Mouse (Mus musculus) neural tube, embryonic 10.5 days (tissue): ENCODE measurements around the gene Cnot1.

Experiments
- DNase-seq: peaks from one replicate; pipeline ENCODE4 v3.0.0-alpha.2; 2017; ENCODE audit warnings: low spot score; ENCODE audit errors: extremely low spot score

Gene Cnot1

GRCm38 (mm10) chr8:95694631-95695030 is 112.6 kb downstream of the Cnot1 start:
- no peak for DNase-seq

GRCm38 (mm10) chr8:95690929-95691541 is 116.2 kb downstream of the Cnot1 start:
- DNase-seq, result no peak

- no peak for DNase-seq
Measured at GRCm38 (mm10) chr8:95688073-95688672, 119.1 kb downstream of the Cnot1 start.

DNA sequence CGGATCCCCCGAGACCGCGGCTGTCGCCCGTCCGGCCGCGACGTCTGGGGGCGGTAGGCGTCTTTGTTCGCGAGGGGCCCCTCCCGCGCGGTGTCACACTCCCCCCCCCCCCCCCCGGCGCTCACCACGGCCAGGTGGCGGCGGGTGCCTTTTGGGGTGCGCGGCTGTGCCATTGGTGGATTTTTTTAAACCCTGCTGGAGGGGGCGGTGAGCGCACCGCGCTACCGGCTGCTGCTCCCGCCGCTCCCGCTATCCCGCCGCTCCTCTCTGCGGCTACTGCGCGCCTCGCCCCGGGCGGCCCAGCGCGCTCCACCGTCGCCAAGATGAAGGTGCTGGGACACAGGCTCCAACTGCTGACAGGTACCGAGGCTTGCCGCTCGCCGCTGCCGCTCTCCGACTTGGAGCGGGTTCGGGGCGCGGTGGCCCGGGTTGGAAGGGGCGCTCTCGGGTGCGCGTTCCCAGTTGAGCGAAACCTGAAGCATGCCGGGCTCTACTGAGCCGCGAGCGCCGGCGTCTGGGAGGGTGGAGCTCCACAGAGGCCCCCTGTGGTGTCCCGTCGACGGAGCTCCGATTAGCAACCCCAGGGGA is 129.1 kb downstream of the Cnot1 start:
- peak; percentile 53 for DNase-seq

DNA sequence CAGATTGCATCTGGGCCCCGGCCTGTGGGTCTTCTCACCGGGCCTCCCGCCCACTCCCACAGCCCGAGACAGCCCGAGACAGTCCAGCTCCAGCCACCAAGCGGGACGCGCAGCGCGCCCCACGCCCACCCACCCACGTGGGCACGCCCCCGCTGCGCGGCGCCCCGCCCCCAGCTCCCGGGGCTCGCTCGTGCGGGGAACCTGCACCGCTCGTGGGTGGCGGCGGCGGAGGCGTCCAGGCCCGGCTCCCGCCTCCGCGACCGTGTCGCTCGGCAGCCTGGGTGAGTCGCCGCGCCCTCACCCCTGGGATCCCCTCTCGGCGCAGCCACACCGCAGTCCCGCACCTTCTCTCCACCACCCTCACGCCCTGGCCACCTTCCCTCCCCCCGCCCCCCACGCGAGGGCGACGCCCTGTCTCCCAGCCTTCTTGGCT is 129.7 kb downstream of the Cnot1 start:
- DNase-seq, result peak; percentile 34

DNA sequence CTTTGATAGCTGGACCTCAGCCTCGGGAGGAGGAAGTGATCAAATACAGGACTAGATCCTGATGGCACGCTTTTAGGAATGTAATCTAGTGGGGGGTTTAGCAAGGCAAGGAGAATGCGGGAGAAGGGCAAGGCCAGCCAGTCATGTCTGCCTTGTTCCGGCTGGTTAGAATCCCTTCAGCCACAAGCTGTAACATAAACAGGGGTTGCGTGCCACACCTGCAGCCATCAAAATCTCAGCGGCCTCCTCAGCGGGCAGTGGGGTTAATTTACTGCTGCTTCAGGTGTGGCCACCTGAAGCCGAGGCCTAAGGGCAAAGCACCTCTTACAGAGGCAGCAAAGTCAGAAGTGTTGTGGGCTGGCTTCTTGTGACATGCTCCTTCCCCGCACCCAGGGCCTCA is 130.6 kb downstream of the Cnot1 start, which contains the start of gene Ndrg4:
Gene Ndrg4 (plus strand): TSS at position 350 of the 400 bp plus-strand sequence.
- DNase-seq, result no peak

DNA sequence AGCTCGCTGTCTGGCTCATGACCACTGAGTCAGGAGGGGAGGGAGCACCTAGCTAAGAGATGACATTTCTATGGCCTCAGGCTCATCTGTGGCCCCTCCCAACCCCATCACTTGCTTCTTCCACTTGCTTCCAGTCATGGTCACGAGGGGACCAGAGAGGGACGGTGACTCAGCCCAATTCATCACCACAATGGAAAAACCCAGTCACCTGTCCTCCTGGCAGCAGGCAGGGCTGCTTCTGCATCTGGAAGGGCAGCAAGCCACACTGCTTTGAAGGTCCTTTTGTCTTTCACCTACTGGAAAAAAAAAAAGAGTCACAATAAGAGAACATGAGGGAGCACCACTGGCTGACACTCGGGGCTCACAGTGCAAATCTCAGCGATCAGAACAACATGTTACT is 134.5 kb downstream of the Cnot1 start:
- DNase-seq, result no peak

- no peak for DNase-seq
Measured at GRCm38 (mm10) chr8:95671861-95672260, 135.4 kb downstream of the Cnot1 start.

DNA sequence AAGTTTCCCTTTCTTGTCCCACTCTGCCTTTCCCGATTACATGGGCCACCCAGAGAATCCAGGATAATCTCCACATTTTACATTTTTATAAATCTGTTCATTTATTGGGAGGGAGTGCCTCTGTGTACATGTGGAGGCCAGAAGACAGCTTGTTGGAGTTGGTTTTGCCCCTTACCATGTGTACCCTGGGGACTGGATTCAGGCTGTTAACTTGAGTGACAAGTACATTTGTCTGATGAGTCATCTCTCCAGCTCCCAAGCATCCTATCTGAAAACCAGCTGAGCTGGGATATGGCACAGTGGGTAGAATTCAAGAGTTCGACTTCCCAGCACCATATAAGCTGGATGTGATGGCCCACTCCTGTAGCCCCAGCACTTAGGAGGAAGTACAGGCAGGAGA is 137.3 kb downstream of the Cnot1 start:
- no peak for DNase-seq
